Mouse (Mus musculus): ENCODE data around the gene Tbx6.

DNA sequence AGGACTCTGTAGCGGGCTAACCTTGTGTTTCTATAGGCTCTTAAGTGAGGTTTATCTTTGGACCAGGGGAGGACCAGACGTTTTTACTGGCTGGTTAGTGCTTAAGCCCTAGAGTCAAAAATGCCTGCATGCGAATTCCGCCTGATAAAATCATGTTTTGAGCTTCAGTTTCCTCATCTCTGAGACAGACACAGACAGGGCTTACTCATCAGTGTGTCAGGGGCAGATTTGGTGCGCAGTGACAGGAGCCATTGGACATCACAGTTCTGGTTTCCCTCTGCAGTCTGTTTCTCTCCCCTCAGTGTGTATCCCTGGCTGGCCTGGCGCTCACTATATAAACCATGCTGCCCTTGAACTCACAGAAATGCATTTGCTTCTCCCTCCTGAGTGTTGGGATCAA, 21.9 kb downstream of the Tbx6 start:
- TF ChIP-seq CTCF (conservative IDR thresholded peaks at IDR 0.05; ENCODE audit: low read length) (no peak), POU5F1 (IDR thresholded peaks at IDR 0.05; ENCODE audit: borderline replicate concordance, low read length) (no peak)

All from E14TG2a.4 (cell line).